Mouse (Mus musculus): Measurements from ENCODE around the gene Runx1.

The Runx1 gene

GRCm38 (mm10) chr16:92639093-92639492, 186.9 kb downstream of the Runx1 start:
- no peaks in the 10 kb centered on the region for H3K27me3 ChIP-seq (ENCODE audit: control insufficient read depth, insufficient read depth, low read length, poor library complexity, severe bottlenecking)
- peaks cover 7% of the 10 kb centered on the region for H3K36me3 ChIP-seq (ENCODE audit: control insufficient read depth, insufficient read depth, low read length, poor library complexity, severe bottlenecking)
- peak; percentile 15 for DNase-seq (ENCODE audit: low read depth, low spot score)

GRCm38 (mm10) chr16:92637033-92637432, 188.9 kb downstream of the Runx1 start:
- Histone ChIP-seq H3K36me3 (ENCODE audit: control insufficient read depth, insufficient read depth, low read length, poor library complexity, severe bottlenecking) (peaks cover 7% of the 10 kb centered on the region), H3K27me3 (ENCODE audit: control insufficient read depth, insufficient read depth, low read length, poor library complexity, severe bottlenecking) (no peaks in the 10 kb centered on the region)
- no peak for DNase-seq (ENCODE audit: low read depth, low spot score)

GRCm38 (mm10) chr16:92632115-92632763, 193.7 kb downstream of the Runx1 start:
- DNase-seq (ENCODE audit: low read depth, low spot score) = no peak
- peaks cover 9% of the 10 kb centered on the region for H3K36me3 ChIP-seq (ENCODE audit: control insufficient read depth, insufficient read depth, low read length, poor library complexity, severe bottlenecking)
- H3K27me3 ChIP-seq (ENCODE audit: control insufficient read depth, insufficient read depth, low read length, poor library complexity, severe bottlenecking) = no peaks in the 10 kb centered on the region

- DNase-seq (ENCODE audit: low read depth, low spot score) = peak; percentile 23
- no peaks in the 10 kb centered on the region for H3K27me3 ChIP-seq (ENCODE audit: control insufficient read depth, insufficient read depth, low read length, poor library complexity, severe bottlenecking)
- H3K36me3 ChIP-seq (ENCODE audit: control insufficient read depth, insufficient read depth, low read length, poor library complexity, severe bottlenecking) = peaks cover 9% of the 10 kb centered on the region
Measured at GRCm38 (mm10) chr16:92631637-92632036, 194.3 kb downstream of the Runx1 start.

- Histone ChIP-seq H3K36me3 (ENCODE audit: control insufficient read depth, insufficient read depth, low read length, poor library complexity, severe bottlenecking) (peaks cover 12% of the 10 kb centered on the region), H3K27me3 (ENCODE audit: control insufficient read depth, insufficient read depth, low read length, poor library complexity, severe bottlenecking) (no peaks in the 10 kb centered on the region)
- no peak for DNase-seq (ENCODE audit: low read depth, low spot score)
Measured at GRCm38 (mm10) chr16:92630950-92631349, 195.0 kb downstream of the Runx1 start.

GRCm38 (mm10) chr16:92629829-92630228, 196.1 kb downstream of the Runx1 start:
- Histone ChIP-seq H3K36me3 (ENCODE audit: control insufficient read depth, insufficient read depth, low read length, poor library complexity, severe bottlenecking) (peaks cover 11% of the 10 kb centered on the region), H3K27me3 (ENCODE audit: control insufficient read depth, insufficient read depth, low read length, poor library complexity, severe bottlenecking) (no peaks in the 10 kb centered on the region)
- DNase-seq (ENCODE audit: low read depth, low spot score) = no peak

- no peak for DNase-seq (ENCODE audit: low read depth, low spot score)
- Histone ChIP-seq H3K27me3 (ENCODE audit: control insufficient read depth, insufficient read depth, low read length, poor library complexity, severe bottlenecking) (no peaks in the 10 kb centered on the region), H3K36me3 (ENCODE audit: control insufficient read depth, insufficient read depth, low read length, poor library complexity, severe bottlenecking) (peaks cover 9% of the 10 kb centered on the region)
Measured at GRCm38 (mm10) chr16:92627262-92627661, 198.7 kb downstream of the Runx1 start.

GRCm38 (mm10) chr16:92623953-92624352, 202.0 kb downstream of the Runx1 start:
- DNase-seq (ENCODE audit: low read depth, low spot score) = no peak
- H3K27me3 ChIP-seq (ENCODE audit: control insufficient read depth, insufficient read depth, low read length, poor library complexity, severe bottlenecking) = no peaks in the 10 kb centered on the region
- H3K36me3 ChIP-seq (ENCODE audit: control insufficient read depth, insufficient read depth, low read length, poor library complexity, severe bottlenecking) = peaks cover 6% of the 10 kb centered on the region

GRCm38 (mm10) chr16:92621859-92622258, 204.1 kb downstream of the Runx1 start:
- Histone ChIP-seq H3K27me3 (ENCODE audit: control insufficient read depth, insufficient read depth, low read length, poor library complexity, severe bottlenecking) (no peaks in the 10 kb centered on the region), H3K36me3 (ENCODE audit: control insufficient read depth, insufficient read depth, low read length, poor library complexity, severe bottlenecking) (peaks cover 4% of the 10 kb centered on the region)
- DNase-seq (ENCODE audit: low read depth, low spot score) = no peak

GRCm38 (mm10) chr16:92620841-92621518, 205.0 kb downstream of the Runx1 start:
- Histone ChIP-seq H3K27me3 (ENCODE audit: control insufficient read depth, insufficient read depth, low read length, poor library complexity, severe bottlenecking) (no peaks in the 10 kb centered on the region), H3K36me3 (ENCODE audit: control insufficient read depth, insufficient read depth, low read length, poor library complexity, severe bottlenecking) (peaks cover 2% of the 10 kb centered on the region; the same call in 1 of the 2 replicates)
- DNase-seq (ENCODE audit: low read depth, low spot score) = peak; percentile 24

GRCm38 (mm10) chr16:92616839-92617238, 209.1 kb downstream of the Runx1 start:
- DNase-seq (ENCODE audit: low read depth, low spot score) = no peak
- peaks cover 2% of the 10 kb centered on the region for H3K36me3 ChIP-seq (ENCODE audit: control insufficient read depth, insufficient read depth, low read length, poor library complexity, severe bottlenecking)
- no peaks in the 10 kb centered on the region for H3K27me3 ChIP-seq (ENCODE audit: control insufficient read depth, insufficient read depth, low read length, poor library complexity, severe bottlenecking)

GRCm38 (mm10) chr16:92615234-92615799, 210.6 kb downstream of the Runx1 start:
- Histone ChIP-seq H3K27me3 (ENCODE audit: control insufficient read depth, insufficient read depth, low read length, poor library complexity, severe bottlenecking) (no peaks in the 10 kb centered on the region), H3K36me3 (ENCODE audit: control insufficient read depth, insufficient read depth, low read length, poor library complexity, severe bottlenecking) (peaks cover 3% of the 10 kb centered on the region)
- no peak for DNase-seq (ENCODE audit: low read depth, low spot score)

GRCm38 (mm10) chr16:92612546-92612945, 213.4 kb downstream of the Runx1 start:
- Histone ChIP-seq H3K36me3 (ENCODE audit: control insufficient read depth, insufficient read depth, low read length, poor library complexity, severe bottlenecking) (peaks cover 6% of the 10 kb centered on the region), H3K27me3 (ENCODE audit: control insufficient read depth, insufficient read depth, low read length, poor library complexity, severe bottlenecking) (no peaks in the 10 kb centered on the region)
- no peak for DNase-seq (ENCODE audit: low read depth, low spot score)

- no peak for DNase-seq (ENCODE audit: low read depth, low spot score)
- H3K36me3 ChIP-seq (ENCODE audit: control insufficient read depth, insufficient read depth, low read length, poor library complexity, severe bottlenecking) = peaks cover 6% of the 10 kb centered on the region
- no peaks in the 10 kb centered on the region for H3K27me3 ChIP-seq (ENCODE audit: control insufficient read depth, insufficient read depth, low read length, poor library complexity, severe bottlenecking)
Measured at GRCm38 (mm10) chr16:92611641-92612149, 214.3 kb downstream of the Runx1 start.

- Histone ChIP-seq H3K36me3 (ENCODE audit: control insufficient read depth, insufficient read depth, low read length, poor library complexity, severe bottlenecking) (peaks cover 9% of the 10 kb centered on the region), H3K27me3 (ENCODE audit: control insufficient read depth, insufficient read depth, low read length, poor library complexity, severe bottlenecking) (no peaks in the 10 kb centered on the region)
- no peak for DNase-seq (ENCODE audit: low read depth, low spot score)
Measured at GRCm38 (mm10) chr16:92610464-92610863, 215.5 kb downstream of the Runx1 start.

Data from splenic B cell, adult 2 months (primary cell).